Mouse (Mus musculus): Measurements from ENCODE around the gene Fcho1. TPM values are rescaled to one million over a fixed set of nuclear protein-coding genes. Genes with fewer than 3 reads are reported as not detected.

Gene Fcho1
- polyA plus RNA-seq, 1 experiment from 2014 or later = 5.6 TPM

GRCm38 (mm10) chr8:71660325-71661120 is 65.0 kb downstream of the Fcho1 start:
- TF ChIP-seq CTCF (IDR thresholded peaks at IDR 0.05) = no peak
- DNase-seq (ENCODE audit: low read depth, low spot score) (no peak), ATAC-seq (peak; percentile 34)
- CTCF ChIA-PET = interaction anchor here (0.6 to 4.2 kb wide), 35 partner anchors 9 to 196 kb away, joined by 3 to 23 read pairs (median 4); partner anchors contain the start of genes Jak3, Mrpl34, Nxnl1 and Pgls
- in situ Hi-C loops (cut with MboI; ENCODE audit: low pct_unique_long_range_greater_than_20kb) = loop anchor here (5.0 kb wide), 1 partner anchor 98 kb away; no protein-coding TSS in a partner anchor
- no peaks in the 10 kb centered on the region for H3K27me3 ChIP-seq
- POLR2A ChIA-PET = interaction anchor here (1.2 kb wide), 1 partner anchor 67 kb away, joined by 4 read pairs; no protein-coding TSS in a partner anchor

GRCm38 (mm10) chr8:71659751-71660150 is 65.8 kb downstream of the Fcho1 start:
- CTCF ChIA-PET = interaction anchor here (0.9 to 4.2 kb wide), 8 partner anchors 10 to 105 kb away, joined by 3 to 23 read pairs (median 5); partner anchors contain the start of genes Jak3, Nxnl1 and Slc27a1
- POLR2A ChIA-PET = no interaction called here
- no peaks in the 10 kb centered on the region for H3K27me3 ChIP-seq
- TF ChIP-seq CTCF (IDR thresholded peaks at IDR 0.05) = no peak
- DNase-seq (ENCODE audit: low read depth, low spot score) (no peak), ATAC-seq (no peak)
- in situ Hi-C loops (cut with MboI; ENCODE audit: low pct_unique_long_range_greater_than_20kb) = loop anchor here (5.0 kb wide), 1 partner anchor 97 kb away; no protein-coding TSS in a partner anchor

- no peaks in the 10 kb centered on the region for H3K27me3 ChIP-seq
- ChIA-PET CTCF (interaction anchor here (1.2 to 4.2 kb wide), 3 partner anchors 44 to 103 kb away, joined by 3 to 23 read pairs (median 3); no protein-coding TSS in a partner anchor), POLR2A (no interaction called here)
- in situ Hi-C loops (cut with MboI; ENCODE audit: low pct_unique_long_range_greater_than_20kb) = no loop called here
- ATAC-seq = no peak
- no peak for DNase-seq (ENCODE audit: low read depth, low spot score)
- no peak for TF ChIP-seq CTCF (IDR thresholded peaks at IDR 0.05)
Measured at GRCm38 (mm10) chr8:71658515-71659049, 66.9 kb downstream of the Fcho1 start.

Other genes with a start within 250 kb of the Fcho1 start
- 38.2 TPM for gene Ano8, start 239.8 kb downstream of the Fcho1 start, polyA plus RNA-seq (2021)
- gene Gtpbp3, start 237.6 kb downstream of the Fcho1 start, polyA plus RNA-seq (2021) = 44.1 TPM
- gene Plvap, start 214.0 kb downstream of the Fcho1 start, polyA plus RNA-seq (2021) = 0.21 TPM
- 0.08 TPM for gene Ccdc194, start 200.0 kb downstream of the Fcho1 start, polyA plus RNA-seq (2021)
- gene Bst2, start 188.3 kb downstream of the Fcho1 start, polyA plus RNA-seq (2021) = 141 TPM
- gene Mvb12a, start 182.8 kb downstream of the Fcho1 start, polyA plus RNA-seq (2021) = 103 TPM
- 3.4 TPM for gene Tmem221, start 166.8 kb downstream of the Fcho1 start, polyA plus RNA-seq (2021)
- gene Nxnl1, start 159.1 kb downstream of the Fcho1 start, polyA plus RNA-seq (2021) = 0.85 TPM
- 40.9 TPM for gene Slc27a1, start 156.8 kb downstream of the Fcho1 start, polyA plus RNA-seq (2021)
- gene Pgls, start 133.5 kb downstream of the Fcho1 start, polyA plus RNA-seq (2021) = 127 TPM
- 10.8 TPM for gene Fam129c, start 128.1 kb downstream of the Fcho1 start, polyA plus RNA-seq (2021)
- gene Colgalt1, start 114.7 kb downstream of the Fcho1 start, polyA plus RNA-seq (2021) = 117 TPM
- 2.5 TPM for gene Unc13a, start 54.0 kb downstream of the Fcho1 start, polyA plus RNA-seq (2021)
- 26.7 TPM for gene Jak3, start 49.4 kb downstream of the Fcho1 start, polyA plus RNA-seq (2021)
- 8.8 TPM for gene Insl3, start 36.5 kb downstream of the Fcho1 start, polyA plus RNA-seq (2021)
- gene B3gnt3, start 23.9 kb downstream of the Fcho1 start, polyA plus RNA-seq (2021) = 1.4 TPM
- gene Zfp709, start 156.3 kb upstream of the Fcho1 start, polyA plus RNA-seq (2021) = 0.99 TPM
- gene Zfp882, start 182.9 kb upstream of the Fcho1 start, polyA plus RNA-seq (2021) = 3.0 TPM
- 26.0 TPM for gene Zfp617, start 182.9 kb upstream of the Fcho1 start, polyA plus RNA-seq (2021)
- 13.3 TPM for gene Zfp961, start 225.3 kb upstream of the Fcho1 start, polyA plus RNA-seq (2021)